Mouse (Mus musculus) skeletal muscle tissue, adult 2 months (tissue): ENCODE results near the gene Sema4b.

Experiments
- DNase-seq: peaks from one replicate; pipeline ENCODE4 v3.0.0-alpha.2; 2012; ENCODE audit warnings: low read depth, low spot score

Gene Sema4b

DNA sequence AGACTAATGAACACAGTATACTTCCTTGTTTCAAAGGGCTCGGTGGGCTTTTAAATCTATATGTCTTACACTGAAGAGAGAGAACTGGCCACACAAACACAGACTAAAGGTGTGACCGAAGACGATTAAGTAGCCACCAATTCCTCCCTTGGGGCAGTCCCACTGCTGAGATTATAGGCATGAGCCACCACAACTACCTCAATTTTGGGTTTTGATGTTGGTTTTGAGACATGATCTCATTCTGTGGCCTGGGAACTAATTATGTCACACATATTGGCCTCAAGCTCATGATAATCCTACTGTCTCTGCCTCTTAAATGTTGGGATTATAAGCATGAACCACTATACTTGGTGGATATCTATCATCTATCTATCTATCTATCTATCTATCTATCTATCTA, 9.2 kb upstream of the Sema4b start:
- no peak for DNase-seq

DNA sequence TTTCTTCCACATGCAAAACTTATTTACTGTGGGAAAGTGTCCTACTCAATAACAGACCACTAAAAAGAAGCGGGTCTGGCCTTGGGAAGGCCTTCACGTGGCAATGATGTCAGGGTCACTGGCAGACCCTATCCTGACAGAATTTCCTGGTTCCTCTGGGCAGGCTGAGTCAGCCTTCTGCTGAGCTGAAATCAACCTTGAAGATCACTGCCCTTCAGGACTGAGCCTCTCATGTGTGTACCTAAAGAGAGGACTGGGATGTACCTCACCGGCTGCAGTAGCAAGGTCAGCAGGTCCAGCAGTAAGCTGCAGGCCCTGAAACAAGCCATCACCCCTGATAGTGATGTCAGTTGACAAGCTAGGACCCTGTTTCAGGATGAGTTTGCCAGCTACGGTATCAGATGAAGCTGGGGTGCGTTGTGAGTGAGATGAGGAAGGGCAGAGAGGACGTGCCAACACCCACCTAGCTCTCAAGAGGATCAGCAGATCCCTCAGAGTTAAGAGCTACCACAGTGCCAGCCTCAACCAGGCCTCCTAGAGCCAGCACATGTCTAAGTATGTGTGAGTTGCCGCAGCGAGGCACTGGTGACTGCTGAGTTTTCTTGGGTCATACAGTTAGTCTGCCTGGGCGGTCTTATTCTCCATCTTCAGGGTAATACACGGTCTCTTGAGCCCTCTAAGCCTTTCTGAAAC, 8.5 kb upstream of the Sema4b start:
- DNase-seq: no peak

GRCm38 (mm10) chr7:80179327-80179726, 7.3 kb upstream of the Sema4b start:
- no peak for DNase-seq

DNA sequence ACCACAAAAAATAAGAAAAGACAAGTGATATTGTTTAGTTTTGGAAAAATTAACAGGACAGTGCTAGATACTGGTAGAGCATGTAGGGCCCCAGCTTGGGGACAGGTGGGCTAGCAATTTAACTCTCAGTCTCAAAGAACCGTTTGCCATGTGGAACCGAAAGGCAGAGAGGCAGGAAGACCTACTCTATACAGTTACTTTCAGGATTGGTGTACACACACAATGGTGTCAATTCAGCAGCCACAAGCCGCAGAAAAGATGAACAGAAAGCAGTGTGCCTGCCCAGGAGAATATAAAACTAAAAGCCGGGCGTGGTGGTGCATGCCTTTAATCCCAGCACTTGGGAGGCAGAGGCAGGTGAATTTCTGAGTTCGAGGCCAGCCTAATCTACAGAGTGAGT, 6.9 kb upstream of the Sema4b start:
- no peak for DNase-seq

DNA sequence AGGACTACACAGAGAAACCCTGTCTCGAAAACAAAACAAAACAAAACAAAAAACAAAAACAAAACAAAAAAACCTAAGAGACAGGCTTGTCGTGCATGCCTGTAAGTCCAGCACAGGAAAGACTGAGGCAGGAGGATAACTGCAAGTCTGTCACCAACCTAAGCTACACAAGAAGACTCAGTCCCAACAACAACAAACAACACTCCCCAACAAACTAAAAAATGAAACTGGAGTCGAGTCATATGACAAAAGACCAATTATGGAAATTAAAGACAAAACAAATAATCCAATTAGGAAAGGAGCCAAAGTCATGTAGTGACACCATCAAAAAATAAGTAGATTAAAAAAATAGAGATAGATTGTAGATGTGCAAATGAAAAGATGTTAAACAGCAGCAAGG, 6.4 kb upstream of the Sema4b start:
- DNase-seq: no peak

DNA sequence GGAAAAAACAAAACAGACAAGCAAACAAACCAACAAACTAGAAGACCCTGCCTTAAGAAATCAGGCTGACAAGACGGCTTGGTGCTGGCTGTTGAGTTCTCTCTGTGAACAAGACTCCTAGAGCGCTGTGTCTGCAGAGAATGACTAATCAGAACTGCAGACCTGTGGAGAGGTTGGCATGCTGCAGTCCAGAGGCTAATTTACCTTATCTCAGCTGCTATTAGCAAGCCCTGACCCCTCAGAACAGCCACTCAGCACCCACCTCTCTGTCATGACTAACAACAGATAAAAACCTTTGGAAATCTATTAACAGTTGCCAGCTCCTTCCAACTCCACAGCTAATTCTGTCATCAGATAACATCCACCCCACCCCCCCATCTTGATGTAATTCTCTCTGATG, 5.6 kb upstream of the Sema4b start:
- DNase-seq: no peak

- DNase-seq: no peak
These were observed 4.5 kb upstream of the Sema4b start for GRCm38 (mm10) chr7:80182139-80182538.

- no peak for DNase-seq
These were observed 3.2 kb upstream of the Sema4b start for GRCm38 (mm10) chr7:80183466-80183865.

- DNase-seq: no peak
These were observed 2.7 kb upstream of the Sema4b start for GRCm38 (mm10) chr7:80183969-80184368.

DNA sequence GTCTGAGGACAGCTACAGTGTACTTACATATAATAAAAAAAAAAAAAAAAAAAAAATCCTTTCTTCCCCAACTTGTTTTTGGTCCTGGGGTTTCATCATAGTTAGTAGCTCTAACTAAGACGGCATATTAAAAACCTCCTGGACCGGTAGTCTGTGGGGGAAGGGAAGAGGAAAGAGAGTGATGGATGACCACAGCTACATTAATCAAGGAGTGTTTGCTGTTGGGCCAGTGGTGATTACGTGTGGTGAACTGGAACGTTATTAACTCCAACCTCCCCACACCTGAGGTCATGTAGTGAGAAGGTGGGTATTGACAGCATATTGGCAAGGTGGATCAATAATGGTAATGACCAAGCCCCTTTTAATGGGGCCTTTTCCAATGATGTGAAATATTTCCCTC, 2.1 kb upstream of the Sema4b start:
- DNase-seq: no peak

- no peak for DNase-seq
These were observed 1.7 kb upstream of the Sema4b start for GRCm38 (mm10) chr7:80184968-80185367.

DNA sequence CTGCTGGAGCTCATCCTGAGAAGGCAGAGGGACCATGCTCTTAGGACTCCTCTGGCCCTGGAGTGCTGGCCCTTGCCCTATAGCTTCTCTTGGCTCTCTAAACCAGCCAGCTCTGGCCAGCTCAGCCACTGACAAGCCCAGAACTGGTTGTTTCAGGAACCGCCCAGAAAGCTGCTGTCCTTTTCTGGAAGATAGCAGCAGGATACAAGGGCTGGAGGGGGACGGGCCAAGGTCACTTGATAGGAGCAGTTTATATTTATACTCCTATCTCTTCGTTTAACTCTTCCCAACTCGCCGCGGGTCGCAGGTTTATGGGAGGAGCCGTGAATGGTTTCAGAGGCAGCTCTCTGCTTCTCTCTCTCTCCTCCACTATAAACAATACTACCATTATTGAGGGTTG, 620 bp upstream of the Sema4b start:
- DNase-seq: peak; percentile 75

- no peak for DNase-seq
These were observed 860 bp downstream of the Sema4b start for GRCm38 (mm10) chr7:80187501-80187900.

GRCm38 (mm10) chr7:80188579-80189125, 2.0 kb downstream of the Sema4b start:
- no peak for DNase-seq

DNA sequence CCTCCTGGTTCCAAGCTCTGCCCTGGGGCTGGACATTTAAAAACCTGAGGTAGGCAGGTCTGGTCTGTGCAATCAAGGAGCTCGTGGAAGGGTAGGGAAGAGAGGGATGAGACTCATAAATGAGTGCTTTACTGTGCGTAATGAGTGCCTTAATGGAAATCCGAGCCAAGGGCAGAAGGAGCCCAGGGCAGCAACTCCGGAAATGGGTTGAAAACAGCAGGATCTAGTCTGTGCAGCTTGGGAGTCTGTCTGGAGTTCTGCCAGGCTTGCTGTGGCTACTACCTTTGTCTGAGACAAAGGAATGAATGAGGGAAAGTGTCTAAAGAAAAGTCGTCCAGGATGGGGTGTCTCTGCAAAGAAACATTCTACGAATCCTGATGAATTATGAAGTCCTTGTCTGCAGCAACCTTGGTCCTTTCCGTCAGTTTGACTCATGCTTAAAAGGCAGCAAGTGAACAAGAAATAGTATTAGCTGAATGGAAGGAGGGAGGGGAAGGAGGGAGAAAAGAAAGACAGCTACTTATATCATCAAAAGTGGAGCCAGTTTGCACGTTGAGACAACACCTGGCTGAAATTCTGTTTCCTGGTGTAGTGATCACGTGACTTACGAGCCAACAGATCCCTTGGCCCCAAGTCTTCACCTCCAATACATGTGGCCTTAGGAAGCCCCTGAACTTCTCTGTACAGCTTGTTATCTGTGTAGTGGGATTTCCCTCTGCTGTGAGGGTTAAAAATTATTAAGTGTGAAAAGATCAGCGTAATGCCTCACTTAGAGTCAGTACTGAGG, 2.7 kb downstream of the Sema4b start:
- DNase-seq: no peak

DNA sequence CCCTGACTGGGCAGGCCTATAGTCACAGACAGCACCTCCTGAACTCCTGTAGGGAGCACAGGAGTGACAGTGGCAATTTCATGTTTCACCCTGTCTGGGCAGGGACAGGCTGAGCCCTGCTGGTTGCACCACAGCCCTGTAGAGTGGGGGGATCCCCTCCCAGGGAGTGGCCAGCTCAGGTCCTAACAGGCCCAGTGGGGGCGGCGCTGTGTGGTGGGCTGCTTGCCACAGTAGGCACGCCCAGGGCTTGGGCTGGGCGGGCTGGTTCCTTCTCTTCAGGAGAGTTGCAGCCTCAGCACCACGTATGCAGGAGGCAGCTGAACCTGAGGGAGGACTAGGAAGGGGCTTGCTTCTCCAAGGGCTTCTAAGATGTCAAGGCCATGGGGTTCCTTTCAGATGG, 4.8 kb downstream of the Sema4b start:
- no peak for DNase-seq

GRCm38 (mm10) chr7:80192226-80193061, 5.8 kb downstream of the Sema4b start:
- peak; percentile 58 for DNase-seq

GRCm38 (mm10) chr7:80193941-80194739, 7.5 kb downstream of the Sema4b start:
- no peak for DNase-seq

DNA sequence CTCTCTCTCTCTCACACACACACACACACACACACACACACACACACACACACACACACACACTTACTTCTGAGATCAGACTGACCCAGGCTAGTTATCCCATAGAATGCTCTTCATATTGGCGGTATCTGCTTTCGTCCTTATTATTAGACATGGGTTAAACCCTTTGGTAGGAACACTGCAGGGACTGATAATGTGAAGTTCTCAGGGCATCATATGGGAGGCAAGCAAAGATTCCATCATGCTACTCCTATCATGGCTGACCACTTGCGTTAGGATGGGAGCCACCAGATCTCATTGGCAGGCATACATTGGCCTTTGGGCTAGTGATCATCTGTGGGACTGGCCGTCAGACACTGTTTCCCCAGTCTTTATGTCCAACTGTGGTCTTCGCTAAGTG, 8.5 kb downstream of the Sema4b start:
- no peak for DNase-seq

GRCm38 (mm10) chr7:80195576-80196263, 9.1 kb downstream of the Sema4b start:
- no peak for DNase-seq

DNA sequence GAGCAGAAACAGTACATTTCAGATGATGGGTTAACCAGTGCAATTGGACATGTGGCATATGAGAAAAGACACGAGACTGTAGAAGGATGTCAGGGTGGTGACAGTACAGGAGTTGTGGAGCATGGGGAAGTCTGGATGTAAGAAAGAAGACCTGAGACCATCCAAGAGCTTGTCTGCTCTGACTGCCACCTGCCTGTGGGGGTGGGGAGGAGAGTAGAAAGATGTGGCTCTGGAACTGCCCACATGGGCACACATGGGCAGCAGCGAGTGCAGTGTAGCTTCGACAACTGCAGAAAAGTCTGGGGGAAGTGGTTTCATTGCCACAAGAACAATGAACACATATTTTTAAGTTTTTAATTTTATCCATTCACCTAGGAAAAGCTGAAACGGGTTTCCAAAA, 10.7 kb downstream of the Sema4b start:
- no peak for DNase-seq
